Mouse (Mus musculus): ENCODE data around the gene Phf1. TPM values are rescaled to one million over a fixed set of nuclear protein-coding genes. Genes with fewer than 3 reads are reported as not detected.

The Phf1 gene
- total and polyA plus RNA-seq, 2 experiments from 2014 or later: 32.8 to 53.5 TPM

DNA sequence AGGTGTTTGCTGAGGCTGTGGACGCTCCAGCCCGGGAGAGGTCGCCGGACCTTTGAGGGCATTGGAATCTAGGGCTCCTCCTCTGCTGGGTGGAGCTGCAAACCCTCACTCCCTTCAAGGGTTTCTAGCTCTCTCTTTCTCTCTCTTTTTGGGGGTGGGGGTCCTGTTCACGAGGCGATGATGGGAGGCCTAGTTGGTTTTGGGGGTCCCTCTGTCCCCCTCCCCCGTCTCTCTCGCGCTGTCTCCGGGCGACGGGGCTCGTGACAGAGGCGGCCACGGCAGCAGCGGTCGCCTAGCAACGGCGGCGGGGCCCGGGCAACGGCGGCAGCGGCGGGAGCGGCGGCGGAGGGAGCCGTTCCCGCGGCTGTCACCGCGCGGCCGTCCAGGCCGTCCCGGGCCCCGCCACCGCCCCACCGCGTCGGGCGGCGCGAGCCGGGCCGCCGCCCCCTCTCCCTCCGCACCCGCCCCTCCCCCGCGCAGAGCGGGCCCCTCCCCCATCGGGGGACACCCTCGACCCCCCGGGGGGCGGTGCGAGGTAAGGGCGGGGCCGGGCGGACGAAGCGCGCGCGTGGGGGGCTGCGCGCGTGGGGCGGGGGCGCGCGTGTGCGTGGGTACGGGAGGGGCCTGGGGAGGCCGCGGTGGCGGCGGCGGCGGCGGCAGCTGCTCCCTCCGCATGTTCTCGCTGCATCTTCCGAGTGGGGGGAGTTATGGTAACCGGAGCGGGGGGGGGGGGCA, 15.6 kb downstream of the Phf1 start:
- H3K4me1 ChIP-seq (ENCODE audit: insufficient read depth, low read length): peaks cover 60% of the 10 kb centered on the region
- peak overlapping the region; percentile 93 for H3K27ac ChIP-seq (ENCODE audit: low read depth, low read length)
- H3K4me3 ChIP-seq (ENCODE audit: low read depth, low read length): peak overlapping the region; percentile 70
- peak; percentile 64 for DNase-seq (ENCODE audit: low spot score)
- peak overlapping the region; percentile 86 for H3K4me2 ChIP-seq (ENCODE audit: low read depth, low read length, poor library complexity, severe bottlenecking)
- no peaks in the 10 kb centered on the region for H3K9me3 ChIP-seq (ENCODE audit: low read length)
- TF ChIP-seq CTCF (IDR thresholded peaks at IDR 0.05): 0 out of 2 replicates have a peak, but pooled peaks have one; percentile 23
- peak overlapping the region; percentile 89 for H3K9ac ChIP-seq (replicated peaks; ENCODE audit: low read length, poor library complexity, severe bottlenecking)
- 0 out of 2 replicates have a peak, but pooled peaks cover 7% of the 10 kb centered on the region for H3K36me3 ChIP-seq (ENCODE audit: insufficient read depth, low read length)
- WGBS: 0% methylated on average over 9 of the region's 87 CpGs
- peak; percentile 0; the same call in 1 of the 2 replicates for ATAC-seq (ENCODE audit: low FRiP score)
- H3K27me3 ChIP-seq (ENCODE audit: insufficient read depth, low read length): no peaks in the 10 kb centered on the region

DNA sequence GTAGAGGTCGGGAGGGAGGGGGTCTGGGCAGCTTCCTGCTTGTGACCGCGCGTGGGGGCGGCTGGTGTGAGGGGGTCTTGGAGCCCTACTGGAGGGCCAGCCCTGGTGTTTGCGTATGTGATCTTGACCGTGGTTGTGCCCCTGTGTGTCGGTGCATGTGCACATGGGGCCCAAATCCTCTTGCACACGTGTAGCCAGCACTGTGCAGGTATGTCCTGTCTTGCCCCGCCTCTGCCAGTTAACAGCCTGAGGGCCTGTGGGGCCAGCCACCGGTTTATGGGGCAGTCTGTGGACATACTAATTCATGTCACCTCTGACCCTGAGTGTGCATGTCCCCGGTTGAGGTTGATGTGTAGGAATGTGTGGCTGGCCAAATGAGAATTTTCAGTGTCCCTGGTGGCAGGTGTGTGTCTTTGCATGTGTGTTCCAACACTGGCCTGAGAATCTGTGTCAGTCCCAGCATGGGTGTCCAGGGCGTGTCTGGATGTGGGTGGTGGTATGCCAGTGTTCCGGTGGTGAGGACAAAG, 16.3 kb downstream of the Phf1 start:
- WGBS: 6% methylated on average over 9 of the region's 14 CpGs
- peak overlapping the region; percentile 93 for H3K27ac ChIP-seq (ENCODE audit: low read depth, low read length)
- peak; percentile 62 for TF ChIP-seq CTCF (IDR thresholded peaks at IDR 0.05)
- peak overlapping the region; percentile 89 for H3K9ac ChIP-seq (replicated peaks; ENCODE audit: low read length, poor library complexity, severe bottlenecking)
- peaks cover 60% of the 10 kb centered on the region for H3K4me1 ChIP-seq (ENCODE audit: insufficient read depth, low read length)
- no peaks in the 10 kb centered on the region for H3K27me3 ChIP-seq (ENCODE audit: insufficient read depth, low read length)
- H3K36me3 ChIP-seq (ENCODE audit: insufficient read depth, low read length): 0 out of 2 replicates have a peak, but pooled peaks cover 7% of the 10 kb centered on the region
- ATAC-seq (ENCODE audit: low FRiP score): peak; percentile 16; the same call in 1 of the 2 replicates
- peak overlapping the region; percentile 86 for H3K4me2 ChIP-seq (ENCODE audit: low read depth, low read length, poor library complexity, severe bottlenecking)
- no peaks in the 10 kb centered on the region for H3K9me3 ChIP-seq (ENCODE audit: low read length)
- H3K4me3 ChIP-seq (ENCODE audit: low read depth, low read length): peak overlapping the region; percentile 70
- DNase-seq (ENCODE audit: low spot score): peak; percentile 53

GRCm38 (mm10) chr17:26949866-26950265, 17.0 kb downstream of the Phf1 start:
- peak overlapping the region; percentile 89 for H3K9ac ChIP-seq (replicated peaks; ENCODE audit: low read length, poor library complexity, severe bottlenecking)
- peak overlapping the region; percentile 93 for H3K27ac ChIP-seq (ENCODE audit: low read depth, low read length)
- WGBS: 25% methylated on average over 4 of the region's 5 CpGs
- DNase-seq (ENCODE audit: low spot score) (no peak), ATAC-seq (ENCODE audit: low FRiP score) (no peak)
- no peak for TF ChIP-seq CTCF (IDR thresholded peaks at IDR 0.05)
- peak overlapping the region; percentile 86 for H3K4me2 ChIP-seq (ENCODE audit: low read depth, low read length, poor library complexity, severe bottlenecking)
- no peaks in the 10 kb centered on the region for H3K27me3 ChIP-seq (ENCODE audit: insufficient read depth, low read length)
- no peaks in the 10 kb centered on the region for H3K9me3 ChIP-seq (ENCODE audit: low read length)
- H3K4me3 ChIP-seq (ENCODE audit: low read depth, low read length): peak overlapping the region; percentile 70
- H3K4me1 ChIP-seq (ENCODE audit: insufficient read depth, low read length): peaks cover 60% of the 10 kb centered on the region
- H3K36me3 ChIP-seq (ENCODE audit: insufficient read depth, low read length): peaks cover 9% of the 10 kb centered on the region; the same call in 1 of the 2 replicates

- no peak for DNase-seq (ENCODE audit: low spot score)
- WGBS: 19% methylated on average over 7 of the region's 7 CpGs
- H3K36me3 ChIP-seq (ENCODE audit: insufficient read depth, low read length): peaks cover 17% of the 10 kb centered on the region
- no peak for ATAC-seq (ENCODE audit: low FRiP score)
- H3K9ac ChIP-seq (replicated peaks; ENCODE audit: low read length, poor library complexity, severe bottlenecking): peak overlapping the region; percentile 89
- no peaks in the 10 kb centered on the region for H3K27me3 ChIP-seq (ENCODE audit: insufficient read depth, low read length)
- no peaks in the 10 kb centered on the region for H3K9me3 ChIP-seq (ENCODE audit: low read length)
- H3K4me1 ChIP-seq (ENCODE audit: insufficient read depth, low read length): peaks cover 55% of the 10 kb centered on the region
- H3K4me2 ChIP-seq (ENCODE audit: low read depth, low read length, poor library complexity, severe bottlenecking): peak overlapping the region; percentile 86
- no peak for TF ChIP-seq CTCF (IDR thresholded peaks at IDR 0.05)
- peak overlapping the region; percentile 37 for H3K4me3 ChIP-seq (ENCODE audit: low read depth, low read length)
- H3K27ac ChIP-seq (ENCODE audit: low read depth, low read length): peak overlapping the region; percentile 93
Observed at GRCm38 (mm10) chr17:26950560-26951288, 17.9 kb downstream of the Phf1 start.

DNA sequence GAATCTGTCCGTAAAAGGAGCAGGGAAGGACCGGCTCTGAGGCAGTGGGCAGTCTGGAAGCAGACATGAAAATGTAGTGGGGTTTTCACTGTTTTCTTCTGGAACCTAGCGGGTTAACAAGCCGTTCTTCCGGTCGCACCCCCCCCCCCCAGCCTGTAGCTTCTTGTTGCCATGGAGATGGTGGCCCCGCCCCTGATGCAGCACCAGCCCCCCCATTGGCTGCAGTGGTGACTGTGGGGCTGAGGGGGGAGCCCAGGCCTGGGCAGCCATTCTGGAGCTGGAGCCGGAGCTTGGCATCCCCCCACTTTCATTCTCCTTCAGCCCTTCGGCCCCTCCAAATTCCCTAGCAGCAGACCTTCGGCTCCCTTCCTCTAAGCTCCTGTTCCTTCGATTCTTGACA, 18.6 kb downstream of the Phf1 start:
- DNase-seq (ENCODE audit: low spot score) (peak; percentile 92), ATAC-seq (ENCODE audit: low FRiP score) (peak; percentile 71)
- TF ChIP-seq CTCF (IDR thresholded peaks at IDR 0.05): no peak
- Histone ChIP-seq H3K27me3 (ENCODE audit: insufficient read depth, low read length) (no peaks in the 10 kb centered on the region), H3K36me3 (ENCODE audit: insufficient read depth, low read length) (peaks cover 22% of the 10 kb centered on the region), H3K4me2 (ENCODE audit: low read depth, low read length, poor library complexity, severe bottlenecking) (peak overlapping the region; percentile 86), H3K9me3 (ENCODE audit: low read length) (no peaks in the 10 kb centered on the region), H3K4me1 (ENCODE audit: insufficient read depth, low read length) (peaks cover 48% of the 10 kb centered on the region), H3K27ac (ENCODE audit: low read depth, low read length) (peak overlapping the region; percentile 71), H3K9ac (replicated peaks; ENCODE audit: low read length, poor library complexity, severe bottlenecking) (peak overlapping the region; percentile 70), H3K4me3 (ENCODE audit: low read depth, low read length) (peak overlapping the region; percentile 37)
- 1% methylated on average over 9 of the region's 11 CpGs for WGBS
